Mouse (Mus musculus) ES-Bruce4 (cell line): ENCODE measurements around the gene Atg16l2. TPM values are rescaled to one million over a fixed set of nuclear protein-coding genes. Genes with fewer than 3 reads are reported as not detected.

Experiments used
- H3K27ac ChIP-seq: 2 replicates; pipeline ENCODE4 v1.5.1; 2012; ENCODE audit warnings: low read length, inconsistent platforms; ENCODE audit not compliant: insufficient read depth
- H3K27me3 ChIP-seq: 2 replicates; pipeline ENCODE4 v1.6.1; 2012; ENCODE audit warnings: mild to moderate bottlenecking, low read length, inconsistent platforms; ENCODE audit not compliant: control insufficient read depth, poor library complexity, insufficient read depth, severe bottlenecking
- H3K36me3 ChIP-seq: 2 replicates; pipeline ENCODE4 v1.6.1; 2012; ENCODE audit warnings: inconsistent platforms, mild to moderate bottlenecking, low read length, moderate library complexity; ENCODE audit not compliant: control insufficient read depth, poor library complexity, insufficient read depth, severe bottlenecking
- H3K4me1 ChIP-seq: one replicate; pipeline ENCODE4 v1.8.1; 2011; ENCODE audit warnings: low read length; ENCODE audit not compliant: control insufficient read depth, insufficient read depth
- H3K4me3 ChIP-seq: 2 replicates; pipeline ENCODE4 v1.5.1; 2011; ENCODE audit warnings: low read depth, mild to moderate bottlenecking, low read length
- H3K9ac ChIP-seq: 2 replicates; pipeline ENCODE4 v1.6.1; 2012; ENCODE audit warnings: low read depth, mild to moderate bottlenecking, inconsistent platforms; ENCODE audit not compliant: poor library complexity, severe bottlenecking
- H3K9me3 ChIP-seq: replicated peaks from 2 replicates; pipeline ENCODE4 v1.6.1; 2012; ENCODE audit warnings: mild to moderate bottlenecking, low read length, inconsistent platforms; ENCODE audit not compliant: control insufficient read depth, poor library complexity, insufficient read depth, severe bottlenecking
- CTCF ChIP-seq: IDR thresholded peaks from one replicate; pipeline ENCODE4 v1.8.1; 2011; ENCODE audit warnings: low read depth, low read length
- EP300 ChIP-seq: IDR thresholded peaks from 2 replicates; pipeline ENCODE4 v1.6.1; 2011; ENCODE audit warnings: low read depth, low read length; ENCODE audit not compliant: insufficient read depth
- POLR2A ChIP-seq: IDR thresholded peaks from one replicate; pipeline ENCODE4 v1.8.1; 2011; ENCODE audit warnings: low read length; ENCODE audit not compliant: insufficient read depth
- polyA plus RNA-seq: library from polyadenylated mRNA; stranded (reverse); fragments of >200 nt; gene quantifications from 2 replicates; pipeline ENCODE4 v1.2.4, GENCODE M21; 2011; ENCODE audit warnings: low read depth; ENCODE audit not compliant: missing spikeins, insufficient read depth, insufficient read length

Gene Atg16l2
- polyA plus RNA-seq, 1 experiment, result 23.4 TPM

DNA sequence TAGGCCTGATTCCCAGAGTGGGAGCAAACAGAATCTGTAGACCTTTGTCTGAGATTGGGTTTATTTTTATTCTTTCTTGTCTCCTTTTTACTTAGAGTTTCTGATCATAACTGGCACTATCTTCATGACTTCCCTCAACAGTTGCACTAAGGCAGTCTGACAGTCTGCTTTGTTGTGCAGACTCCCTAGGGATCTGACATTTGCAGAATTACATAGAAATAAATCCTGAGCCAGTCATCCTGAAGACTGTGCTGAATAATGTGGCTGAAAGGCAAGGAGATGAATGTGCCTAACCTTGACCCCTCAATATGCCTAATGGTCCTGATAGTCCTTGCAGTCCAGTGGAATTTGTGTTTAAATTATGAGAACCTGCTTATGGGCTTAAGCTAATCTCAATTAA, 38.5 kb downstream of the Atg16l2 start:
- H3K9me3 ChIP-seq, result no peaks in the 10 kb centered on the region
- TF ChIP-seq POLR2A, result no peak
- TF ChIP-seq EP300, result no peak
- TF ChIP-seq CTCF, result no peak
- H3K27me3 ChIP-seq, result no peaks in the 10 kb centered on the region
- no peak overlapping the region for H3K9ac ChIP-seq
- H3K4me3 ChIP-seq, result no peak overlapping the region
- no peaks in the 10 kb centered on the region for H3K4me1 ChIP-seq
- no peaks in the 10 kb centered on the region for H3K36me3 ChIP-seq
- no peak overlapping the region for H3K27ac ChIP-seq

GRCm38 (mm10) chr7:101261941-101262546, 40.0 kb downstream of the Atg16l2 start:
- H3K36me3 ChIP-seq, result no peaks in the 10 kb centered on the region

DNA sequence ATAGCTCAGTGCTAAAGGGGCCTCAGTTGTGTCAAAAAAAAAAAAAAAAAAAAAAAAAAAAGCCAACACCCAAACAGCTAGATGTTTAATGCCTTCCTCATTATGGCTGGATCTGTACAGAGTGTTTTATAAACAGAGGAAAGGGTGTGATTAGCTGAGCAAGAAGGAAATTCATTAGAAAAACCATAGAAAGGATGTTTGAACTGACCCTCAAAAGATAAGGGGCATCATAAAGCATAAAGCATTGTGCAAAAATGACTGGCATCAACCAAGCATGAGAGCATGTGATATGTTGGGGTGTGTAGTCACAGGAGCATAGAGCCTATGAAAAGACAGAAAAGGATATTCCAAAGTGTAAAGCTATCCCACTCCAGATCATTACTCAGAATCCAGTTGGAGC, 43.6 kb downstream of the Atg16l2 start:
- Histone ChIP-seq H3K4me1 (no peaks in the 10 kb centered on the region), H3K27me3 (no peaks in the 10 kb centered on the region), H3K9me3 (no peaks in the 10 kb centered on the region), H3K9ac (no peak overlapping the region), H3K27ac (no peak overlapping the region), H3K4me3 (no peak overlapping the region), H3K36me3 (no peaks in the 10 kb centered on the region)
- TF ChIP-seq POLR2A (no peak), CTCF (no peak), EP300 (no peak)

More at GRCm38 (mm10) chr7:101261941-101262546, 40.0 kb downstream of the Atg16l2 start:
- Histone ChIP-seq H3K9ac (no peak overlapping the region), H3K4me1 (no peaks in the 10 kb centered on the region), H3K27me3 (no peaks in the 10 kb centered on the region), H3K9me3 (no peaks in the 10 kb centered on the region), H3K4me3 (no peak overlapping the region), H3K27ac (no peak overlapping the region)
- no peak for TF ChIP-seq CTCF
- no peak for TF ChIP-seq POLR2A
- TF ChIP-seq EP300, result no peak

- no peak for TF ChIP-seq EP300
- Histone ChIP-seq H3K4me1 (no peaks in the 10 kb centered on the region), H3K9ac (no peak overlapping the region), H3K27me3 (no peaks in the 10 kb centered on the region), H3K4me3 (no peak overlapping the region), H3K9me3 (no peaks in the 10 kb centered on the region), H3K36me3 (no peaks in the 10 kb centered on the region), H3K27ac (no peak overlapping the region)
Observed at GRCm38 (mm10) chr7:101253071-101253470, 49.0 kb downstream of the Atg16l2 start.

GRCm38 (mm10) chr7:101249173-101249572, 52.9 kb downstream of the Atg16l2 start:
- H3K9me3 ChIP-seq, result no peaks in the 10 kb centered on the region
- H3K9ac ChIP-seq, result no peak overlapping the region
- H3K36me3 ChIP-seq, result no peaks in the 10 kb centered on the region
- TF ChIP-seq POLR2A, result no peak
- H3K4me1 ChIP-seq, result no peaks in the 10 kb centered on the region
- no peak overlapping the region for H3K4me3 ChIP-seq
- H3K27ac ChIP-seq, result no peak overlapping the region
- no peaks in the 10 kb centered on the region for H3K27me3 ChIP-seq

DNA sequence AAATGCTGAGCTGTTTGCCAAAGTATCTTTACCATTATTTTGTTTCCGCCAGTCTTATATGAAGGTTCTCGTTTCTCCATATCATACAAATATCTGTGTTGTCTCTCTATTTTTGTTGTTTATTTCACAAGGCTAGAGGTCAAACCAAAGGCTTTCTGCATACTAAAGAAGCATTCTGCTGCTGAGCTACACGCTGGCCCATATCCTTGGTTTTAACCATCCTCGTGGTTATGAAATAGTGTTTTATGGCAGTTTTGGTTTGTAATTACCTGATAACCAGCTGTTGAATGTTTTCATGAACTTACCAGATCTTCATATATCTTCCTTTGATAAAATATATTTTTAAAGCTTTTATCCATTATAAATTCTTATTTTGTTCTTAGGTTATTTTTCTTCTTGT, 53.3 kb downstream of the Atg16l2 start:
- Histone ChIP-seq H3K9me3 (no peaks in the 10 kb centered on the region), H3K9ac (no peak overlapping the region), H3K27ac (no peak overlapping the region), H3K4me1 (no peaks in the 10 kb centered on the region), H3K27me3 (no peaks in the 10 kb centered on the region), H3K36me3 (no peaks in the 10 kb centered on the region), H3K4me3 (no peak overlapping the region)
- TF ChIP-seq POLR2A, result no peak
- TF ChIP-seq CTCF, result no peak
- no peak for TF ChIP-seq EP300
